Mouse (Mus musculus) embryonic fibroblast, embryonic 13.5 days (primary cell): Measurements from ENCODE around the gene Slfn5.

Experiments used
- CTCF ChIP-seq: IDR thresholded peaks from 2 replicates; pipeline ENCODE4 v1.5.1; 2011; ENCODE audit warnings: mild to moderate bottlenecking, control low read depth, low read length, moderate library complexity, borderline replicate concordance; ENCODE audit not compliant: insufficient read depth
- POLR2A ChIP-seq: IDR thresholded peaks from 2 replicates; pipeline ENCODE4 v1.6.1; 2011; ENCODE audit warnings: low read depth, mild to moderate bottlenecking, control low read depth, low read length, moderate library complexity

DNA sequence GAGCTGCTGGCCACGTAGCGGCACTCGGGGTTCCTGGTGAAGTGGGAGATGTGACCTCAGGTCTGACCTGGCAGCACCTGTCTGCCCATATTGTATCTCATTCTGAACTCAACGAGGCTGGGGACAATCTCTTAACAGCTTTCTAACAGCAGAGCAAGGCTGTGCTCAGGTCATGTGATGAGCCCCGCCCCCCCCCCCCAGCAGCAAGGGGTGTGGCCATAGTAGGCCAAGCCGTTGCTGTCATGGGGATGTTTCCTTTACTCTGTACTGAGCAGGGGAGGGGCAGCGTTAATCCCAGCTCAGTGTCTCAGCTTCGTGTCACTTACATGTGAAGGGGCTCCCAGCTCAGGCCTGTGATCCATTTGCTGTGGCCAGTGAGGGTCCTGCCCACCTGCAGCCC lies 46.2 kb upstream of the Slfn5 start:
- no peak for TF ChIP-seq CTCF
- no peak for TF ChIP-seq POLR2A
